Mouse (Mus musculus) Muller cell, postnatal 12 days (primary cell): ENCODE measurements around the gene Nudc.

Experiments
- DNase-seq: peaks from one replicate; pipeline ENCODE4 v3.0.0-alpha.2; 2015; ENCODE audit errors: inconsistent ontology term

Nudc gene

GRCm38 (mm10) chr4:133493895-133494294, 51.9 kb downstream of the Nudc start:
- DNase-seq: no peak

- DNase-seq: peak; percentile 86
These were observed 54.0 kb downstream of the Nudc start for GRCm38 (mm10) chr4:133491800-133492199.

- peak; percentile 87 for DNase-seq
These were observed 56.1 kb downstream of the Nudc start for GRCm38 (mm10) chr4:133489489-133490245.

- DNase-seq: no peak
These were observed 57.0 kb downstream of the Nudc start for GRCm38 (mm10) chr4:133488619-133489392.

GRCm38 (mm10) chr4:133486673-133487357, 59.0 kb downstream of the Nudc start:
- DNase-seq: no peak

- DNase-seq: no peak
These were observed 59.9 kb downstream of the Nudc start for GRCm38 (mm10) chr4:133485691-133486425.

GRCm38 (mm10) chr4:133484266-133485025, 61.4 kb downstream of the Nudc start:
- peak; percentile 75 for DNase-seq
